Mouse (Mus musculus): ENCODE results near the gene Hist1h2br.
"Not testable (repeated sequence)": the region's sequence is repeated elsewhere in the genome, so short reads cannot be mapped to it uniquely, and the experiment has no call there.

The Hist1h2br gene

DNA sequence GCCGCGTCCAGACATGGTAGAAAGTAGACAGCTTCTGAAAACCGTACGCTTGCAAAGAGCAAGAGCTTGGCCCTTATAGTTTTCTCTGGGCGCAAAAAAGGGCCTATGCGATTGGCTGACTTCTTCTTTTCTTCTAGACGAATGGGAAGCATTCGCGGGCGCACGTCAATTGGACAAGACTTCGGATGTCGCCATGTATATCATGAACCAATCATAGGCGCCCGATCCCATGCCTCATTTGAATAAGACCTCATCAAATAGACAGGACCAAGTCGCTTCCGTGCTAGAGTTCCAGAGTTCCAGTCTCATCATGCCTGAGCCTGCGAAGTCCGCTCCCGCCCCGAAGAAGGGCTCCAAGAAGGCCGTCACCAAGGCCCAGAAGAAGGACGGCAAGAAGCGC lies at the start of gene Hist1h2br, which contains the start of gene Hist1h2ap:
TSS of gene Hist1h2br (plus strand) at position 283 of the 400 bp plus-strand sequence.
TSS of gene Hist1h2ap (minus strand) at position 47 of the 400 bp plus-strand sequence.
- not testable (repeated sequence) for DNase-seq

DNA sequence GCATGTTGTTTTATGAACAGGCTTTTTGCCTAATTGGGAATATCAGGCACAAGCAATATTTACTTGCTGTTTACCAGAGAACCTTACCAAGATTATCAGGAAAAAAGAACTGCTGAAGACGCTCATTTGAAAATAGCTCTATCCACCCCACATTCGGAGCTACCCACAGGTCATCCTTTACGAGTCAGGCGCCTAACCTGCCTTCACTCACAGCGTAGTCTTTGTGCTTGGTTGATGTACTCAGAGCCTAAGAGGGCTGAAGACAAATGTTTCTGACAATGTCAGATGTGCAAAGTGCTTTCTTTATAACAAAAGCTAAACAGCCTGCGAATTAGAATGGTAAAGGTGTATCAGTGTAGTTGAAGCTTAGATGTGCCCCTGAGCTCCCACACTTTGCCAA lies 49.2 kb upstream of the Hist1h2br start:
- no peak for DNase-seq

DNA sequence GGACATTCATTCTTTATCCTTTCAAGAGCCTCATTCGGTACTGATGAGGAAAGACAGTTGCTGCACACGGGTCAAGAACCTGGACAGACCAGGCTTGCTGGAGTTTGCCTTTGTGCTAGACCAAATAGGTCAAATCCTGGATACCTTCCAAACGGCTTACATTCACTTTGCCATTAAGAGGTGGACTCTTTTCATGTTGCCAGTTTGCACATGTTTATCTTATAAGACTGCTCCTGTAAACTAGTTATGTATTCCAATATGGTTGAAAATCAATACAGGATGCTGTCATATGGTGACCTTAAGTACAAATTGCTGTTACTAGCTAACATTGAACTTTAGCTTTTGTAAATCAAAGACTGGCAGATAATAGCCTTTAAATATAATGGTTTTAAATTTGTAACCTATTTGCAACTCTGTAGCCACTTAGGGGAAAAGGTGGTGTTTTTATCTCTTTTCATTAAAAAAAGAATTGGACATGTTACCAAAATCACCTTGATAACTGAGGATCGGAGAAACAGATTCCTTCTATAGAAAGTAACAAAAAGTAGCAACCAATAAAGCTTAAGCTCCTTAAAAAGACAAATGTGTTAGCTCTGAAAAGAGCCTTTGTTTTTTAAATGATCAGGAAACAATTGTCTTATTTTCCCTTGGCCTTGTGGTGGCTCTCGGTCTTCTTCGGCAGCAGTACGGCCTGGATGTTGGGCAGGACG lies 47.2 kb upstream of the Hist1h2br start:
- no peak for DNase-seq

DNA sequence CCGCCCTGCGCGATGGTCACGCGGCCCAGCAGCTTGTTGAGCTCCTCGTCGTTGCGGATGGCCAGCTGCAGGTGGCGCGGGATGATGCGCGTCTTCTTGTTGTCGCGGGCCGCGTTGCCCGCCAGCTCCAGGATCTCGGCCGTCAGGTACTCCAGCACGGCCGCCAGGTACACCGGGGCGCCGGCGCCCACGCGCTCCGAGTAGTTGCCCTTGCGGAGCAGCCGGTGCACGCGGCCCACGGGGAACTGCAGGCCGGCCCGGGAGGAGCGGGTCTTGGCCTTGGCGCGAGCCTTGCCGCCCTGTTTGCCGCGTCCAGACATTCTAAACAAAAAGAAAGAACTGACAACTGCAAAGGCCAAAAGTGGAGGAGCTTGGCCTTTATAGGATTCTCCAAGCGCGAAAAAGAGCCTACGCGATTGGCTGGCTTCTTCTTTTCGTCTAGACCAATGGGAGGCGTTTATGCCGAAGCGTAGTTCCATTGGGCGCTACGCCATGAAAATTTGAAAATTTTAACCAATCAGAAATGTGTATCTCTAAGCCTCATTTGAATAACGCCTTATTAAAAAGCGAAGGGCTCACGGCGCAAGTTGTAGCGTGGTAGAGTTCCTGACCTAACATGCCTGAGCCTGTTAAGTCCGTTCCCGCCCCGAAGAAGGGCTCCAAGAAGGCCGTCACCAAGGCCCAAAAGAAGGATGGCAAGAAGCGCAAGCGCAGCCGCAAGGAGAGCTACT lies 46.5 kb upstream of the Hist1h2br start, which contains the start of the genes Hist1h2an and Hist1h2bp:
TSS of gene Hist1h2an (minus strand) at position 320 of the 731 bp plus-strand sequence.
TSS of gene Hist1h2bp (plus strand) at position 563 of the 731 bp plus-strand sequence.
- peak; percentile 86 for DNase-seq

DNA sequence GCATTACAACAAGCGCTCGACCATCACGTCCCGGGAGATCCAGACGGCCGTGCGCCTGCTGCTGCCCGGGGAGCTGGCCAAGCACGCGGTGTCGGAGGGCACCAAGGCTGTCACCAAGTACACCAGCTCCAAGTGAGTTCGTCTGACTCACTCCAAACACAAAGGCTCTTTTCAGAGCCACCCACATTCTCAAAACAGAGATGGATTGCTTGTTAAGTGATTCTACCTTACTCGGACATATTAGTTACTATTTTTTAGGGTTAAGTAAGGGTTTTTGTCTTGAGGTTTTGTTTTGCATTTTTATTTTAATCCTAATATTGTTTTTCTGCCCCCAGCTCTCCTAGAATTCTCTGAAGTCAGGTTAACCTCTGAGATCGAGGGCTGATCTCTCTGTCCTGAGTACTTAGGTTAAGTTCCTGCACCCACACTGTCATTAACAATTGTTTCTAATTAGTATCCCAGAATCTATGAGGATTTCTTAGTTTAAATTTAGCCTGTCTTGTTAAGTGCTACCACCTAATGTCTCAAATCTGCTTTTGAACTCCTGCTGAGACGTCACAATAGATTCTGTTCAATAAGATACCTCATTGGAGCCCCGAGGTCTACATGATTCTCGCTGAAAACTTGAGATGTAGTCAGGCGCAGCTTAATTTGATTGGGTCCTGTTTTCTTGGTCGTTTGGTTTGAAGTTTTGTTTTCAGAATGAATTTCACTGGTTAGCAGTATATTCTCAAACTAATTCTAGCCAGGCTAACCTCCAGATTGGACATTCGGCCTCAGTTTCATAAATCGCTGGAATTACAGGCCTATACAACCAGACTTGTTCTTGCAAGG lies 45.6 kb upstream of the Hist1h2br start:
- DNase-seq = no peak

DNA sequence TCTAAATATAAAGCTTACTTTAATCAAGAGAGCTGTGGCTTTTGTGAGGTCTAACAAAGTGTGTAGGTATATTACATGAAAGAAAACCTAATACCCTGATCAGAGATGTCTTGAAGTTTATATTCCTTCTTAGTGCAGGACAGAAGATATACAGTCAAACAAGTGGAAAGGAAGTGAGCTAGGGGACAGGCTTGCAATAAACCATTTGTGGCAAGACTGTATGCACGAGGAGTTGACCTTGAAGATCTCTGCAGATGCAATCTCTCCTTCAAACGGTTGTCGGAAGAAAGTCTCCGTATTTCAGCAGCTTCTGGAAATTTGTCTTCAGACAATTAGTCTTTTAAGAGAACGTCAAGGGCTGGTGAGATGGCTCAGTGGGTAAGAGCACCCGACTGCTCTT lies 43.6 kb upstream of the Hist1h2br start:
- no peak for DNase-seq

DNA sequence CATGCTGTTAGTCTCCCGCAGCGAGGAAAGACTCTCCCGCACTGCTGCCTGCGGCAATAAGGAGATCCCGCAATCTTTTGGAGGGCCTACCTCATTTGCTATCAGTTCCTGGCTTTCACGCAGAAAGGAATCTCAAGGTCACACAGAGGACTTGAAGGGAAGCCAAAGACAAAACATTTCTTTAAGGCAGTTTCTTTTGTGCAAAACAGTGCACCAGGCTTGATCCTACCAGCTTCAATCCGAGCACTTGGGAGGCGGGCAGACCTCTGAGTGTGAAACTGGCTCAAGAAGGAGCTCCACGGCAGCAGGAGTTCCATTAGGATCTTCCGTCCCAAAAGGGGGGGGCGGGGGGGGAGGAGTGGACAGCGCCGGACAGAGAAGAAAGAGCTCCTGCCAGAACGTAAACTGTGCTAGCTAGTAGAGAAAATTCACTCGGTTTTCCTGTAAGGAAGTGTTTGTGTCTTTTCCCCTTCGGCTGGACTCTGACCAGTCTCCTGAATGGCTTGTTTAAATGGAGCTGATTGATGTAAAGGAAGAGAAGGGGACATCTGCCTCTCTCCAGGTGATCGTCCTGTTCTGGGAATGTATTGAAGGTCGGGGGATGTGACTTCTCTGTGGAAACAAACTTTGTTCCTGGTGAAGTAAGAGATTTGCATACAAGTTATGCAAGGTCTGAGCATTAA lies 42.8 kb upstream of the Hist1h2br start:
- no peak for DNase-seq

DNA sequence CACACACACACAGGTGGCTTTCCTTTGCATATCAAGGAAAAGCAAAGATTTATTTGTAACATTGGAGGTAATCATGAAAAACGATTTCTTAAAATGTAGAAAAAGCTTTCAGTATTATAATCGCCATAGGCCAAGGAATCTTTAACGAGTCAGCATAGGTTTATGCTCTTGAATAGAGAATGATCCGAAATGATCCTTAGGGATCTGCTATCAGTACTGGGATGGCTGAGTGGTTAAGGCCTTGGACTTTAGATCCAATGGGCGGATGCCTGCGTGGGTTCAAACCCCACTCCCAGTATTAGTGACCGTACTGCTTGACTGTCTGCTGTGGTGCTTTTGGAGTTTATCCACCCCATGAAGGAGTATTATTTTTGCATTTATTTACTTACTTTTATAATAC lies 38.0 kb upstream of the Hist1h2br start:
- DNase-seq = no peak

DNA sequence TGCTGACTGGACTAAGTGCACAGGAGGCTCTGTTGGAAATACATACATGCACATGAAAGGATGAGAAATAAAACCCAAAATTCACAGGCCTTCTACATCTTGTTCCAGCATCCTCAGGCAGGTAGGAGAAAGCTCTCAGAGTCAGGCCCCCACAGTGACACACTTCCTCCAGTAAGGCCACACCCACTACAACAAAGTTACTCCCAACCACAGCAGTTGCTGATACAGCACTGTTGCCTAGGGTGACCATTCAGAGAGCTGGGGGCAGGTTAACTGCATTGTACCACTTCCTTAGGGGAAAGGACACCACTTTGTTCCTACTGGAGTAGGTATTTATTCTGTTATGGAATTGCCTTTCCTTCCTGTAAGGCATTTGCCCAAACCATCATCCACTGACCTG lies 36.4 kb upstream of the Hist1h2br start:
- DNase-seq = not testable (repeated sequence)

DNA sequence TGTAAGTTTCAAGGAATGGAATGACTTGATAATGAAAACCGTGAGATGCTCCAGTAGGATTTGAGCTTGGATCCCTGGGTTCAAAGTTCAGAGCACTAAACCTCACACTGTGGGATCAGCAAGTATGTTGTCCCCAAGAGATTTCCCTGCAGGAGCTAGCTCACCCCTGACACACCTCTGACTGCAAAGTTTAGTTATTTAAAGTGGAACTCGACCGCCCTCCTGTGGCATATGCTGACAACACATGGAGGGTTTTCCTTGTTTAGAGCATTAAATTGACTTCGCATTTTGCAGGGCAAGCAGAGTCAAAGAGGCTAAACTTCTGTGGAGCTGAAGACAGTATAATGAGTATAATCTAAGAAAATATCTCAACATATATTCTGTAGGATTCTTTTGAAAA lies 30.5 kb upstream of the Hist1h2br start:
- DNase-seq = not testable (repeated sequence)

DNA sequence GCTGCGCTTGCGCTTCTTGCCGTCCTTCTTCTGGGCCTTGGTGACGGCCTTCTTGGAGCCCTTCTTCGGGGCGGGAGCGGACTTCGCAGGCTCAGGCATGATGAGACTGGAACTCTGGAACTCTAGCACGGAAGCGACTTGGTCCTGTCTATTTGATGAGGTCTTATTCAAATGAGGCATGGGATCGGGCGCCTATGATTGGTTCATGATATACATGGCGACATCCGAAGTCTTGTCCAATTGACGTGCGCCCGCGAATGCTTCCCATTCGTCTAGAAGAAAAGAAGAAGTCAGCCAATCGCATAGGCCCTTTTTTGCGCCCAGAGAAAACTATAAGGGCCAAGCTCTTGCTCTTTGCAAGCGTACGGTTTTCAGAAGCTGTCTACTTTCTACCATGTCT lies 23.5 kb upstream of the Hist1h2br start, which contains the start of the genes Hist1h2bq and Hist1h2ao:
TSS of gene Hist1h2bq (minus strand) at position 125 of the 400 bp plus-strand sequence.
TSS of gene Hist1h2ao (plus strand) at position 393 of the 400 bp plus-strand sequence.
- DNase-seq = not testable (repeated sequence)

DNA sequence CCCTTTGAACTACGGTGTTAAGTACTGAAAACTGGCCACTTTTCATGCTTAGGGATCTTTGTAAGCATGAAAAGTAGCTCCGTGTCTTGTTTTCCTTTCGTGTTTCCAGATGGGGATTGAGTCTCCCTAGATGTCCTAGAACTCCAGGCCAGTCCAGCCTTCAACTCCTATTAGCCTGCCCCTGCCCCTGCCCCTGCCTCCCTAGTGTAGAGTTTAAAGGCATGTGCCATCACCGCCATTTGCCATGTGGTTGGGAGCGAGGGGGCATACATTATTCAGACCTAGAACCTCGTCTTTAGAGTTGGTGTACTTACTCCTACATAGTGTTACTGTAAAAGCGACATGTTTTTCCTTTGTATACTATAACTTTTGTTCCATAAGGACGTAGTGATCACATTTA lies 22.5 kb upstream of the Hist1h2br start:
- DNase-seq = not testable (repeated sequence)

DNA sequence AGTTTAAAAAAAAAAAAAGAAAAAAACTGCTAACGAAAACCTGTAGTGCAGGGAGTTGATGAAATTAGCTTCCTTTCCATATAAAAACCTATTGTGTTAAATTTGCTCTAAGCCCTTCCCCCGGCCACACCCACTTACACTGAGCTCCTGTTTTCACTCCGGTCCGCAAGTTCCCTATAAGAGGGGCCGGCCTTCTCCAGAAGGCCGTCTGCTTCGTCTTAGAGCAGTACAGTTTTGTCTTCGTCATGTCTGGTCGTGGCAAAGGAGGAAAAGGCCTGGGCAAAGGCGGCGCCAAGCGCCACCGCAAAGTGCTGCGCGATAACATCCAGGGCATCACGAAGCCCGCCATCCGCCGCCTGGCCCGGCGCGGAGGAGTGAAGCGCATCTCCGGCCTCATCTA lies 22.0 kb upstream of the Hist1h2br start, which contains the start of gene Hist1h4m:
TSS of gene Hist1h4m (plus strand) at position 208 of the 400 bp plus-strand sequence.
- peak; percentile 46 for DNase-seq

DNA sequence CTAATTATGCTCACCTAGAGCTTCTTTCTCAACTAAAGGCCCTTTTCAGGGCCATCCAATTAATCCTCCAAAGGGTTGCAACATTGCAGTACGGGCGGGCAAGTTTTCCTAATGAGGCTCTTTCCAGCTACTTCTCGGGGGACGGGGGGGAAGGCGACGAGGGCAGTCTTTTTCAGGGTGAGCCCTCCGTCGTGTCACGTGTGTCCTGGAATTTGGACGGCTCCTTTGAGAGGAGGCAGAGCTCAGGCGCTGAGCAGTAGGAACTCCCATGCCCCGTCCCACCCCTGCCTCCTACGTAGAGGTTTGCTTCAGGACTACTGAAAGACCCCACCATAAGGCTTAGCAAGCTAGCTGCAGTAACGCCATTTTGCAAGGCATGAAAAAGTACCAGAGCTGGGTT lies 21.5 kb upstream of the Hist1h2br start:
- DNase-seq = not testable (repeated sequence)

DNA sequence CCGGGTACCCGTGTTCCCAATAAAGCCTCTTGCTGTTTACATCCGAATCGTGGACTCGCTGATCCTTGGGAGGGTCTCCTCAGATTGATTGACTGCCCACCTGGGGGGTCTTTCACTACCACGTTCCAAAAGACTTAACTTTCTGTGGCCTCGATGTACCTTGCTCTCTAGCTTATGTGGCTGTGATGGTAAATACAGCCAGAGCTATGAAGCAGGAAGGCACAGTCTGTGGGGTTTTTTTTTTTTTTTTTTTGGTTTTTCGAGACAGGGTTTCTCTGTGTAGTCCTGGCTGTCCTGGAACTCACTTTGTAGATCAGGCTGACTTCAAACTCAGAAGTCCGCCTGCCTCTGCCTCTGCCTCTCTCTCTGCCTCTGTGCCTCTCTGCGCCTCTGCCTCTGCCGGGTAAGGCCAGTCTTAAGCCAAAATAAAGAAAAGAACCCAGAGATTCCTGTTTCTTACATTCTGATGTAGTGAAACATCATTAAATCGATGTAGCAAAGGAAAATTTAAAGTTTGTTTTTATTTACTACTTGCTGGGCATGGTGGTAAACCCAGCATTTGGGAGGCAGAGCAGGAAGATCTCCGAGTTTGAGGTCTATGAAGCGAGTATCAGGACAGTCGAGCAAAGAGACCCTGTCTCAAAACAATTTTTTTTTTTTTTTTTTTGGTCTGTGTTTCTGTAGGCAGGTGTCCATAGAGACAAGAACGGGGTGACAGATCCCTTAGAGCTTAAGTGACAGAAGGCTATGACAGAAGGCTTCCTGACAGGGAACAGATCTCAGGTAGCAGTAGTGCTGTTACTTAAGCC lies 13.3 kb upstream of the Hist1h2br start:
- not testable (repeated sequence) for DNase-seq

DNA sequence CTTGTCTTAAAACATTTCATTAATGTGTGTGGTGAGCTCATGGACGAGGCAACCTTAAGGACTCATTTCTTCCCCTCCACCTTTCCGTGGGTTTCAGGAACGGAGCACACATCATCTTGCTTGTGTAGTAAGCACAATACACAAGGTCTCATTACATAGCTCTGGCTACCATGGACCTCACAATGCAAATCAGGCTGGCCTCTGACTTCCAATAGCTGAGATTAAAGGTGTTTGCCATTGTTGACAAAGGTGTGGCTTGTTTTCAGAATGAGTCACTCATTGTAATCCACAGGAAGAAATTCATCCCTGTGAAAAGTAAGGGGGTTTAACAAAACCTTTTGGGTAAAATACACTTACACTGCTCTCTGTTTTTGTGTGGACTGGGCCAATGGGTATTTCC lies 5.0 kb upstream of the Hist1h2br start:
- DNase-seq = no peak

DNA sequence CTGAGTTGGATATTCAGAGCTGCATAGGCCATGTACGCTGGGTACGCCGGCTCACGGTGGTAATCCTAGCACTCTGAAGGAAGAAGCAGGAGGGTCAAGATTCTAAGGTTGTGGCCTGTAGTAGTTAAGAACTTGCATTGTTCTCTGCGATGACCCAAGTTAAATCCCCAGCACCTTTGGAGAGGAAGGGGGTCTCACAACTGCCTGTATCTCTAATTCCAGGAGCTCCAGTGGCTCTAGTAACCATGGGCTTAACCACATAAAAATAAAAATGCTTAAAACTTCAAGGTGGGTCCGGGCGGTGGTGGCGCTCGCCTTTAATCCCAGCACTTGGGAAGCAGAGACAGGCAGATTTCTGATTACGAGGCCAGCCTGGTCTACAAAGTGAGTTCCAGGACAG lies 3.2 kb upstream of the Hist1h2br start:
- no peak for DNase-seq

DNA sequence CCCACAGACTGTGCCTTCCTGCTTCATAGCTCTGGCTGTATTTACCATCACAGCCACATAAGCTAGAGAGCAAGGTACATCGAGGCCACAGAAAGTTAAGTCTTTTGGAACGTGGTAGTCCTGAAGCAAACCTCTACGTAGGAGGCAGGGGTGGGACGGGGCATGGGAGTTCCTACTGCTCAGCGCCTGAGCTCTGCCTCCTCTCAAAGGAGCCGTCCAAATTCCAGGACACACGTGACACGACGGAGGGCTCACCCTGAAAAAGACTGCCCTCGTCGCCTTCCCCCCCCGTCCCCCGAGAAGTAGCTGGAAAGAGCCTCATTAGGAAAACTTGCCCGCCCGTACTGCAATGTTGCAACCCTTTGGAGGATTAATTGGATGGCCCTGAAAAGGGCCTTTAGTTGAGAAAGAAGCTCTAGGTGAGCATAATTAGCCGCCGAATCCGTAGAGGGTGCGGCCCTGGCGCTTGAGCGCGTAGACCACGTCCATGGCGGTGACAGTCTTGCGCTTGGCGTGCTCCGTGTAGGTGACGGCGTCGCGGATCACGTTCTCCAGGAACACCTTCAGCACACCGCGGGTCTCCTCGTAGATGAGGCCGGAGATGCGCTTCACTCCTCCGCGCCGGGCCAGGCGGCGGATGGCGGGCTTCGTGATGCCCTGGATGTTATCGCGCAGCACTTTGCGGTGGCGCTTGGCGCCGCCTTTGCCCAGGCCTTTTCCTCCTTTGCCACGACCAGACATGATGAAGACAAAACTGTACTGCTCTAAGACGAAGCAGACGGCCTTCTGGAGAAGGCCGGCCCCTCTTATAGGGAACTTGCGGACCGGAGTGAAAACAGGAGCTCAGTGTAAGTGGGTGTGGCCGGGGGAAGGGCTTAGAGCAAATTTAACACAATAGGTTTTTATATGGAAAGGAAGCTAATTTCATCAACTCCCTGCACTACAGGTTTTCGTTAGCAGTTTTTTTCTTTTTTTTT lies 1.8 kb upstream of the Hist1h2br start, which contains the start of gene Hist1h4n:
TSS of gene Hist1h4n (minus strand) at position 779 of the 977 bp plus-strand sequence.
- peak; percentile 29 for DNase-seq

DNA sequence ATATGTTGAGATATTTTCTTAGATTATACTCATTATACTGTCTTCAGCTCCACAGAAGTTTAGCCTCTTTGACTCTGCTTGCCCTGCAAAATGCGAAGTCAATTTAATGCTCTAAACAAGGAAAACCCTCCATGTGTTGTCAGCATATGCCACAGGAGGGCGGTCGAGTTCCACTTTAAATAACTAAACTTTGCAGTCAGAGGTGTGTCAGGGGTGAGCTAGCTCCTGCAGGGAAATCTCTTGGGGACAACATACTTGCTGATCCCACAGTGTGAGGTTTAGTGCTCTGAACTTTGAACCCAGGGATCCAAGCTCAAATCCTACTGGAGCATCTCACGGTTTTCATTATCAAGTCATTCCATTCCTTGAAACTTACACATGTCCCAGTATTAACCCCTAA lies 7.0 kb downstream of the Hist1h2br start:
- DNase-seq = not testable (repeated sequence)

DNA sequence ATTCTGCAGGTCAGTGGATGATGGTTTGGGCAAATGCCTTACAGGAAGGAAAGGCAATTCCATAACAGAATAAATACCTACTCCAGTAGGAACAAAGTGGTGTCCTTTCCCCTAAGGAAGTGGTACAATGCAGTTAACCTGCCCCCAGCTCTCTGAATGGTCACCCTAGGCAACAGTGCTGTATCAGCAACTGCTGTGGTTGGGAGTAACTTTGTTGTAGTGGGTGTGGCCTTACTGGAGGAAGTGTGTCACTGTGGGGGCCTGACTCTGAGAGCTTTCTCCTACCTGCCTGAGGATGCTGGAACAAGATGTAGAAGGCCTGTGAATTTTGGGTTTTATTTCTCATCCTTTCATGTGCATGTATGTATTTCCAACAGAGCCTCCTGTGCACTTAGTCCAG lies 12.8 kb downstream of the Hist1h2br start:
- not testable (repeated sequence) for DNase-seq
